Mouse (Mus musculus) hindbrain, embryonic 16.5 days (tissue): Measurements from ENCODE around the gene Dnajc8. TPM values are rescaled to one million over a fixed set of nuclear protein-coding genes. Genes with fewer than 3 reads are reported as not detected.
"Not testable (repeated sequence)": the region's sequence is repeated elsewhere in the genome, so short reads cannot be mapped to it uniquely, and the experiment has no call there.

Source experiments
- ATAC-seq: fragments of 200-750 bp; cut with Nextera tagmentation; 2 replicates; pipeline ENCODE4 v1.8.0; 2017; ENCODE audit warnings: moderate TSS enrichment, moderate library complexity
- H3K27ac ChIP-seq: fragments of 300-500 bp; sonication (generic); 2 replicates; pipeline ENCODE4 v1.5.1; 2014; ENCODE audit warnings: low read depth, mild to moderate bottlenecking, control low read depth, low read length, moderate library complexity
- H3K27me3 ChIP-seq: fragments of 300-500 bp; sonication (generic); replicated peaks from 2 replicates; pipeline ENCODE4 v1.6.1; 2014; ENCODE audit warnings: low read length; ENCODE audit not compliant: control insufficient read depth, insufficient read depth
- H3K36me3 ChIP-seq: fragments of 300-500 bp; sonication (generic); 2 replicates; pipeline ENCODE4 v1.6.1; 2014; ENCODE audit warnings: mild to moderate bottlenecking, low read length, moderate library complexity, mixed read lengths; ENCODE audit not compliant: control insufficient read depth, insufficient read depth
- H3K4me1 ChIP-seq: fragments of 300-500 bp; sonication (generic); 2 replicates; pipeline ENCODE4 v1.6.1; 2014; ENCODE audit warnings: low read depth, low read length; ENCODE audit not compliant: control insufficient read depth, insufficient read depth
- H3K4me2 ChIP-seq: fragments of 300-500 bp; sonication (generic); 2 replicates; pipeline ENCODE4 v1.6.1; 2014; ENCODE audit warnings: mild to moderate bottlenecking, low read length, control low read depth, moderate library complexity
- H3K4me3 ChIP-seq: fragments of 300-500 bp; sonication (generic); 2 replicates; pipeline ENCODE4 v1.5.1; 2014; ENCODE audit warnings: mild to moderate bottlenecking, low read length, control low read depth, moderate library complexity
- H3K9ac ChIP-seq: fragments of 300-500 bp; sonication (generic); 2 replicates; pipeline ENCODE4 v1.6.1; 2014; ENCODE audit warnings: low read depth, mild to moderate bottlenecking, control low read depth, low read length, moderate library complexity
- H3K9me3 ChIP-seq: fragments of 300-500 bp; sonication (generic); 2 replicates; pipeline ENCODE4 v1.6.1; 2014; ENCODE audit warnings: mild to moderate bottlenecking, low read length, moderate library complexity; ENCODE audit not compliant: control insufficient read depth
- WGBS: fragments of 180-500 bp; shearing (Covaris S2); extraction: QIAGEN DNeasy Blood & Tissue Kit; methylation state at CpG from one replicate; pipeline ENCODE4 v1.1.7; 2014; 5-methylcytosine and 5-hydroxymethylcytosine counted together
- polyA plus RNA-seq: library from polyadenylated mRNA; unstranded; fragments of >200 nt; fragmentation: Nextera tagmentation; extraction: Ambion mirVana; gene quantifications from 2 replicates; pipeline ENCODE4 v1.2.1, GENCODE M21; 2015

Dnajc8 gene
- polyA plus RNA-seq, 1 experiment from 2014 or later, result 130 TPM

DNA sequence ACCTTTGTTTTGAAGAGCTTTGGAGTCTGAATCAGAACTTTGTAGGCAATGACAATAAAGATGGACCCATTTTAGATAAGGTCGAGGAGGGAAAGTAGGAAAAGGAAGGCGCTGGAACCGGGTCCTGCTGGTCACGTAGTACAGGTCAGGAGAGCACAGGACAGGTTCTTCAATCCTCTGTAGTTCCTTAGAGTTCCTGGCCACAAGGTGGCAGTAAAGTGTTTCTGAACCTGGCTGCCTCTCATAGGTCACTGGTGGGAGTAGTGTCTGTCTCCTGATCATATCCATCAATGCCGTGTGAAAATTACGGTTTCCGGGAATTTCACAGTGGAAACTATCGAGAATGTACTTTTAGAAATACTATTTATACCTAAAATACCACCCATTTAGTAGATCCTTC is 10.5 kb downstream of the Dnajc8 start:
- WGBS, result 42% methylated on average over 8 of the region's 8 CpGs
- Histone ChIP-seq H3K27ac (no peak overlapping the region), H3K27me3 (no peaks in the 10 kb centered on the region), H3K4me2 (no peak overlapping the region), H3K4me3 (no peak overlapping the region), H3K4me1 (no peaks in the 10 kb centered on the region), H3K9me3 (no peaks in the 10 kb centered on the region), H3K9ac (no peak overlapping the region), H3K36me3 (peaks cover 40% of the 10 kb centered on the region)
- no peak; the same call in 1 of the 2 replicates for ATAC-seq

DNA sequence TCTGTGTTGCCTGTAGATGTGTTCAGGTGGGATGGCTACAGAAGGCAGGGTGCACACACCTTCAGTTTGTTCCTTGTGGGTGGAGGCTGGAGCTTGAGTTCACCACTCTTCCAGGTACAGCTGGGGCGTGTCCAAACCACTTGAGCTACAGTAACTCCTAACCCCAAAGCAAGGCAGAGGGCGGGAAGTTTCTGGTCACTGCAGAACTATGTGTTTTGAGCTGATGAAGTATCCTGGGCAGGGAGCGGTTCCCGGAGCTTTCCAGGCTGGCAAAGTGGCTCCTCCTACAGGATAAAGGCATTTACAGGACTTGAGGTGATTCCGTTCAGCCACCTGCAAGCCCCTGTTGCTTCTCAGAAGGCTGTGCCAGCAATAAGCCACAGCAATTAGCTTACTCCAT is 18.9 kb downstream of the Dnajc8 start:
- no peaks in the 10 kb centered on the region for H3K27me3 ChIP-seq
- WGBS, result 72% methylated on average over 5 of the region's 5 CpGs
- no peak for ATAC-seq
- no peaks in the 10 kb centered on the region for H3K9me3 ChIP-seq
- peaks cover 23% of the 10 kb centered on the region for H3K36me3 ChIP-seq
- H3K4me2 ChIP-seq, result no peak overlapping the region
- no peak overlapping the region for H3K27ac ChIP-seq
- H3K9ac ChIP-seq, result no peak overlapping the region
- no peaks in the 10 kb centered on the region for H3K4me1 ChIP-seq
- no peak overlapping the region for H3K4me3 ChIP-seq

DNA sequence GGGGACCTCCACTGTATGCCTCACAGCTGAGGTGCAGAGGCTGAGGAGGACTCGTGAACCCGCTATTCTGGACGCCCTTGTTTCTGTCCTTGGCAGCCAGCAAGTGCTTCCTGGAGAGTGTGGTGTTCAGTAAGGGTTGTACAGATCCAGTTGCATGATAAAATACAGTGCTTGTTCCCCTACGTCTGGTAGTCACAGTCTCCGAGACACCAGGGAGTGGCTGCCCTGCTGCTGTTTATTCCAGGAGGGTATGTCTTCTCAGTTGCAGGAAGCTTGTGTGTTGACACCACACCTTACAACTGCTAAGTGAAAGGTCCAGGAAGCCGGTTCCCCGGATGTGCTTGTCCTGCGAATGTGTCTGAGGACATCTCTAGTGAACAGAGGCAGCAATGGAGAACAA is 19.3 kb downstream of the Dnajc8 start:
- no peak for ATAC-seq
- 81% methylated on average over 8 of the region's 8 CpGs for WGBS

DNA sequence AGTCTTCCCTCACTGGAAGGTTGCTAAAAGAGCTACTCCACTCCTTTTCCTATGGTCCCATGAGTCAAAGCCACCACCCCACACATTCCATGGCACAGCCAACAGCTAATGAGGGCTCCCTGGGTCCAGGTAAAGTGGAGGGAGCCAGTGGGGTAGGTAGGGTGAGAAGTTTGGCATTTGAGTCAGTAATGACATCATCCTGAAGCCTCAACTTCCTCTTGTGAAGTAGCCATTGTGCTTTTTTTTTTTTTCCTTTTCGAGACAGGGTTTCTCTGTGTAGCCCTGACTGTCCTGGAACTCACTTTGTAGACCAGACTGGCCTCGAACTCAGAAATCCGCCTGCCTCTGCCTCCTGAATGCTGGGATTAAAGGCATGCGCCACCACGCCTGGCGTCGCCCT is 20.2 kb downstream of the Dnajc8 start:
- not testable (repeated sequence) for ATAC-seq, H3K4me1 ChIP-seq, H3K4me2 ChIP-seq, H3K4me3 ChIP-seq, H3K27me3 ChIP-seq, H3K9me3 ChIP-seq, H3K27ac ChIP-seq, H3K9ac ChIP-seq
- 93% methylated on average over 7 of the region's 7 CpGs for WGBS
- peaks cover 20% of the 10 kb centered on the region for H3K36me3 ChIP-seq

More for the DNA sequence above, 19.3 kb downstream of the Dnajc8 start:
- H3K4me3 ChIP-seq, result no peak overlapping the region
- no peaks in the 10 kb centered on the region for H3K27me3 ChIP-seq
- no peaks in the 10 kb centered on the region for H3K4me1 ChIP-seq
- peaks cover 20% of the 10 kb centered on the region for H3K36me3 ChIP-seq
- H3K27ac ChIP-seq, result no peak overlapping the region
- H3K4me2 ChIP-seq, result no peak overlapping the region
- H3K9ac ChIP-seq, result no peak overlapping the region
- H3K9me3 ChIP-seq, result no peaks in the 10 kb centered on the region

DNA sequence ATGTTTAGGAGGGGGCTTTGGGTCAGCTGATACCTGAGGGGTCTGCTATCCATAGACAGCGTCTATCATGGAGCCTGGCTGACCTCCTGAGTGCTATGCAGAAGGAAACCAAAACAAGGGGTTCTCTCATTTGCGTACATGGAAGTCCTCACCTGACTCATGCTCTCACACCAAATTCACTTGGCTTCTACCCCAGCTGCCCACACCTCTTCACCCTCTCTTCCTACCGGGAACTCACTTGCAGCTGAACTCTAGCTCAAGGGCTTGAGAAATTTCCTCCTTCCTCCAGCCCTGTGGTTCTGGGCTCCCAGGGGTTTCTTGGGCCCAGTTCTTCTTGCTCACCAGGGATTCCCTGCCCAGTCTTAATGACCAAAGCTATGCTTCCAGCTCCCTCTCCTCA is 27.9 kb downstream of the Dnajc8 start:
- Histone ChIP-seq H3K27ac (no peak overlapping the region), H3K4me3 (no peak overlapping the region), H3K27me3 (no peaks in the 10 kb centered on the region), H3K4me2 (no peak overlapping the region), H3K36me3 (no peaks in the 10 kb centered on the region), H3K4me1 (no peaks in the 10 kb centered on the region), H3K9me3 (no peaks in the 10 kb centered on the region), H3K9ac (no peak overlapping the region)
- WGBS, result 84% methylated on average over 3 of the region's 3 CpGs
- no peak for ATAC-seq

DNA sequence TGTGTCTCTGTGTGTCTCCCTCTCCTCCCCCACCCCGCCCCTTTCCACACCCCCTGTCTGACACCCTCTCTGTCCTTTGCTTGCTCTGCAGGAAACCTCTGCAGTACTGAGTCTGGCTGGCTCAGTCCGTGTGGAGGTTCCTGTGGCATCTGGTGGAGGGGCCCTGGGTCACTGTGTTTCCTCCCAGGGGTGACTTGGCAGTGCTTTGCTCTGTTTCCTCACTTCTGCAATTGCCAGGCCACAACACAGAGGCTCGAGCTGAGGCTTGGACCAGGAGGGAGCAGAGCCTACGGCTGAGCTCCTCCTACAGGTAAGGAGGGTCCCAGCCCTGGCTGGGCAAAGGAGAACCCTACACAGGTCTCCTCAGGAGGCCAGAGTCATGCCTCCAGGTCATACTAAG is 28.6 kb downstream of the Dnajc8 start, which contains the start of gene Ptafr:
Ptafr (plus strand) TSS at position 103 of the 400 bp plus-strand sequence.
- Histone ChIP-seq H3K4me1 (no peaks in the 10 kb centered on the region), H3K4me2 (no peak within 1 kb of the TSS), H3K27ac (no peak within 1 kb of the TSS), H3K27me3 (no peaks in the 10 kb centered on the region), H3K9ac (no peak within 1 kb of the TSS), H3K36me3 (no peaks in the 10 kb centered on the region), H3K4me3 (no peak within 1 kb of the TSS), H3K9me3 (no peaks in the 10 kb centered on the region)
- ATAC-seq, result no peak
- WGBS, result 45% methylated on average over 4 of the region's 4 CpGs

DNA sequence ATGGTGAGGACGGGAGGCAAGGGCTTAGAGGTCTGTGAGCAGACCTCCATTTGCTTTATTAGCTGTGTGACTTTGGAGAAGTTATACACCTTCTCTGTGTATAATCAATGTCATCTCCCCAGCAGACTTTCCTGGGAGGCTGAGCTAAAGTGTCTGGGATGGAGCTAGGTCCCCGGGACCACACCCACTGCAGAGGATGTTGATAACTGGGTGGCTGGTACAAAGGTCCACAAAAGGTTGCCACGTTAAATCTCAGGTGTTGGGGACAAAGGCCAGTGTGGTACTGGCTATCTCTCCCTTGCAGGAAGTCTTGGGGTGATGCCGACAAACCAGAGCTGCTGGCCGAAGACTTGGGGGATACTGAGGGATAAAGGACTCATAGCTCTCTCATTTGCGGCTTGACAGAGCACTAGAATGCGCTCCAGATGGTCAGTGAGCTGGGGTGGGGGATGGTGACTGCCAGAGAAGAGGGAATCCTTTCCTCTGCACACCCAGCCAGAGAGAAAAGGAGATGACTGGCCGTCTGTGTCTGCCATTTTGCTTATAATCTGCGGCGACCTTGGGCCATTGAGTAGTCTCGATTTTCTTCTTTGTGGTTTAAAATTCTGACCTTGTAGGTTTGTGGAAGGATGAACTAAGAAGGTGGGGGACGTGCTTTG is 29.9 kb downstream of the Dnajc8 start:
- Histone ChIP-seq H3K4me1 (no peaks in the 10 kb centered on the region), H3K27ac (no peak overlapping the region), H3K4me3 (no peak overlapping the region), H3K27me3 (no peaks in the 10 kb centered on the region), H3K4me2 (no peak overlapping the region), H3K9ac (no peak overlapping the region), H3K9me3 (no peaks in the 10 kb centered on the region), H3K36me3 (no peaks in the 10 kb centered on the region)
- ATAC-seq, result no peak
- WGBS, result 76% methylated on average over 12 of the region's 12 CpGs

DNA sequence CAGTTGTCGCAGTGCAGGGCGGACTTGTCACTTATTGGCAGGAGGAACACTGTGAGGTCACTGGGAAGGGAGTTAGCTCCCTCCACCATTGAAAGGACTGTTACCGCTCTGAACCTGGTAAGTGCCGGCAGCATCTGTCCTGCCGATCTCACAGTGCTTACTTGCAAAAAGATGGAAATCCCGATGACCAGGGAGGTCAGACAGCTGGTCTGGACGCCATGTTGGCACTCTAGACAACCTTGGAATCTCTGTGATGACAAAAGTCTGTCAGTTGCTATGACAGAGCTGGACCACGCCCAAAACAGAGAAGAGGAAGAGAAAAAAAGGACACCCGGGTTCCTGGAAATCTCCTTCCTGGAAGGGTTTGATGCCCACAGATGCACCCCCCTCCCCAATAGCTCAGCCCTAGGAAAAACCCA is 32.0 kb downstream of the Dnajc8 start:
- H3K9ac ChIP-seq, result no peak overlapping the region
- no peak overlapping the region for H3K27ac ChIP-seq
- no peak for ATAC-seq
- no peaks in the 10 kb centered on the region for H3K9me3 ChIP-seq
- no peak overlapping the region for H3K4me2 ChIP-seq
- H3K4me3 ChIP-seq, result no peak overlapping the region
- no peaks in the 10 kb centered on the region for H3K36me3 ChIP-seq
- 69% methylated on average over 9 of the region's 9 CpGs for WGBS
- H3K27me3 ChIP-seq, result no peaks in the 10 kb centered on the region
- H3K4me1 ChIP-seq, result no peaks in the 10 kb centered on the region

DNA sequence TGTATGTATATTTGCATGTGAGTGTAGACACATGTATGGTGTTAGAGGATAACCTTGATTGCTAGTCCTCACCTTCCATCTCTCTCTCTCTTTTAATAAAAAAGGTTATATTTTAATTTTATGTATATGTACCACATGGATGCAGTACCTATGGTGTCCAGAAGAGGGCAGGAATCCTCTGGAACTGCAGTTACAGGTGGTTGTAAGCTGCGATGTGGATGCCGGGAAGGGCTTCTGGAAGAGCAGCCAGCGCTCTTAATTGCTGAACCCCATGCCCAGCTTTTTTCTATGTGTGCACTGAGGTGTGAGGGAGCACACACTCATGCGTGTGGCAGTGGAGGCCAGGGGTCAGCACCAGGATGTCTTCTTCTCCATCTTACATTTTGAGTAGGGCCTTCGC is 33.8 kb downstream of the Dnajc8 start:
- no peaks in the 10 kb centered on the region for H3K9me3 ChIP-seq
- H3K27ac ChIP-seq, result no peak overlapping the region
- H3K4me1 ChIP-seq, result no peaks in the 10 kb centered on the region
- no peaks in the 10 kb centered on the region for H3K27me3 ChIP-seq
- no peak overlapping the region for H3K4me3 ChIP-seq
- no peak for ATAC-seq
- H3K36me3 ChIP-seq, result no peaks in the 10 kb centered on the region
- 85% methylated on average over 4 of the region's 5 CpGs for WGBS
- no peak overlapping the region for H3K9ac ChIP-seq
- no peak overlapping the region for H3K4me2 ChIP-seq
